10 mouse cellular contexts compared by ENCODE assay signal in the genomic region with DNA sequence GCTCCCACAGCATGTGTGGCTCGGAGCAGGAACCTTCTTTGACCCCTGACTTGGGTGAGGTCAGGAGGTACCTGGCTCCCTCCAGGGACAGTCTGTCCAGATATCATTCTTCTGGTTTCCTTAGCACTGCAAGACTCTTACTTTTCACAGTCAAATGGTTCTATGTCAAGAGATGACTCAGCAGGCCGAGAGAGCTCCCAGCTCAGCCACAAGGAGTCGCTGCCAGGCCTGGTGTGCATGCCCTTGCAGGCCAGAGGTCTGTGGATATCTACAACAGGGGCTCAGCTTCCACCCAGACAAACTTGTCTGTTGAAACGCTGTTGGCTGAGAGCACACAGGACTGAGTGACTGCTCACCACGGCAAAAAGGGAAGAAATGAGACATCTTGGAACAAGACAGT. TPM values are rescaled to one million over a fixed set of nuclear protein-coding genes. Genes with fewer than 3 reads are reported as not detected.
A peak's percentile ranks its signal among the peaks of the same experiment; 100 is the strongest.
DNase-seq lines count a peak whose midpoint lies in the region; ATAC-seq lines count a peak whose summit lies in the region.
"Had no signal": no experiment of that assay in that cellular context is flagged by ENCODE, and none has a peak within 500 bp of the region (broad histone marks: within the 10 kb centered on the region; RNA-seq: fewer than 3 reads in every experiment).

No protein-coding gene starts in this region.

- no peak overlapping the region for H3K9ac ChIP-seq in kidney, embryonic 16.5 days (replicated peaks; ENCODE audit: low read length)
- H3K9ac ChIP-seq in hindbrain, embryonic 16.5 days (ENCODE audit: low read depth, low read length) = no peak overlapping the region
- H3K9ac ChIP-seq: embryonic facial prominence, embryonic 15.5 days; lung, embryonic 15.5 days had no signal

- WGBS in kidney, embryonic 16.5 days = 61% methylated on average over 5 of the region's 5 CpGs
- WGBS in hindbrain, embryonic 16.5 days = 68% methylated on average over 5 of the region's 5 CpGs

- peaks cover 6% of the 10 kb centered on the region; the same call in 1 of the 2 replicates for H3K4me1 ChIP-seq in kidney, embryonic 16.5 days (ENCODE audit: insufficient read depth, low read length)
- peaks cover 4% of the 10 kb centered on the region; the same call in 1 of the 2 replicates for H3K4me1 ChIP-seq in hindbrain, embryonic 16.5 days (ENCODE audit: control insufficient read depth, insufficient read depth, low read depth, low read length)

- no peaks in the 10 kb centered on the region for H3K9me3 ChIP-seq in kidney, embryonic 16.5 days (ENCODE audit: low read length)
- H3K9me3 ChIP-seq in hindbrain, embryonic 16.5 days (ENCODE audit: control insufficient read depth, low read length) = no peaks in the 10 kb centered on the region
- H3K9me3 ChIP-seq: embryonic facial prominence, embryonic 15.5 days; lung, embryonic 15.5 days had no signal

- no peak overlapping the region for H3K27ac ChIP-seq in kidney, embryonic 16.5 days (ENCODE audit: low read length)
- no peak overlapping the region for H3K27ac ChIP-seq in hindbrain, embryonic 16.5 days (ENCODE audit: low read depth, low read length)
- H3K27ac ChIP-seq: embryonic facial prominence, embryonic 15.5 days; lung, embryonic 15.5 days had no signal

- H3K36me3 ChIP-seq in kidney, embryonic 16.5 days (ENCODE audit: insufficient read depth, low read length) = peaks cover 12% of the 10 kb centered on the region
- no peaks in the 10 kb centered on the region for H3K36me3 ChIP-seq in hindbrain, embryonic 16.5 days (ENCODE audit: control insufficient read depth, insufficient read depth, low read length)

- peak; percentile 38 for DNase-seq in kidney, adult 11 months
- DNase-seq in ES-CJ7 (ENCODE audit: low read depth, low spot score) = peak; percentile 74
- DNase-seq in c-Kit-positive CD71-negative TER-119-negative erythroid progenitor cells, embryonic 14.5 days (ENCODE audit: low read depth) = peak; percentile 56
- peak; percentile 69 for DNase-seq in kidney, adult 9 months
- peak; percentile 58 for DNase-seq in retina, embryonic 14.5 days (ENCODE audit: low spot score)
- no peak for DNase-seq in frontal cortex, postnatal 14 days (ENCODE audit: low spot score in 2 of 2)

- no peak for ATAC-seq in kidney, embryonic 16.5 days (ENCODE audit: low FRiP score, low TSS enrichment)
- no peak for ATAC-seq in hindbrain, embryonic 16.5 days

- H3K4me2 ChIP-seq in kidney, embryonic 16.5 days (replicated peaks; ENCODE audit: low read depth, low read length) = no peak overlapping the region
- H3K4me2 ChIP-seq in hindbrain, embryonic 16.5 days (ENCODE audit: low read length) = no peak overlapping the region
- H3K4me2 ChIP-seq: embryonic facial prominence, embryonic 15.5 days; lung, embryonic 15.5 days had no signal

- no peaks in the 10 kb centered on the region for H3K27me3 ChIP-seq in kidney, embryonic 16.5 days (ENCODE audit: insufficient read depth, low read length)
- H3K27me3 ChIP-seq in hindbrain, embryonic 16.5 days (replicated peaks; ENCODE audit: control insufficient read depth, insufficient read depth, low read length) = no peaks in the 10 kb centered on the region
- H3K27me3 ChIP-seq: embryonic facial prominence, embryonic 15.5 days; lung, embryonic 15.5 days had no signal

- H3K4me3 ChIP-seq in kidney, embryonic 16.5 days (ENCODE audit: low read length) = no peak overlapping the region
- no peak overlapping the region for H3K4me3 ChIP-seq in hindbrain, embryonic 16.5 days (ENCODE audit: low read length)
- H3K4me3 ChIP-seq: embryonic facial prominence, embryonic 15.5 days; lung, embryonic 15.5 days had no signal

RNA-seq across cellular contexts. Expression of gene Tcf7, which starts 20.9 kb away (rescaled TPM):
- 5.6 and 7.1 TPM in 2 replicates for polyA plus RNA-seq in kidney, embryonic 16.5 days (2015; fragmentation: Nextera tagmentation; extraction: Ambion mirVana)
- polyA plus RNA-seq in hindbrain, embryonic 16.5 days (2015; fragmentation: Nextera tagmentation; extraction: Ambion mirVana) = 1.2 and 3.1 TPM in 2 replicates

RNA-seq across cellular contexts. Expression of gene Skp1a, which starts 30.1 kb away (rescaled TPM):
- polyA plus RNA-seq in kidney, embryonic 16.5 days (2015; fragmentation: Nextera tagmentation; extraction: Ambion mirVana) = 742 and 792 TPM in 2 replicates
- 1,003 and 1,005 TPM in 2 replicates for polyA plus RNA-seq in hindbrain, embryonic 16.5 days (2015; fragmentation: Nextera tagmentation; extraction: Ambion mirVana)

RNA-seq across cellular contexts. Expression of gene Olfr1371, which starts 48.1 kb away (rescaled TPM):
- polyA plus RNA-seq in kidney, embryonic 16.5 days (2015; fragmentation: Nextera tagmentation; extraction: Ambion mirVana) = not detected in 2 replicates
- polyA plus RNA-seq in hindbrain, embryonic 16.5 days (2015; fragmentation: Nextera tagmentation; extraction: Ambion mirVana) = not detected in 2 replicates
- polyA plus RNA-seq: embryonic facial prominence, embryonic 15.5 days; lung, embryonic 15.5 days had no signal

Comparison
In these comparisons a context has a peak if more than half of its experiments do, and no peak if none do; other contexts are left out.
1. DNase-seq: peak in kidney, adult 11 months (single experiment), ES-CJ7 (single experiment), c-Kit-positive CD71-negative TER-119-negative erythroid progenitor cells, embryonic 14.5 days (single experiment), kidney, adult 9 months (single experiment) and retina, embryonic 14.5 days (single experiment); none in frontal cortex, postnatal 14 days (0 of 2).